Mouse (Mus musculus): ENCODE measurements around the gene BC049715.

DNA sequence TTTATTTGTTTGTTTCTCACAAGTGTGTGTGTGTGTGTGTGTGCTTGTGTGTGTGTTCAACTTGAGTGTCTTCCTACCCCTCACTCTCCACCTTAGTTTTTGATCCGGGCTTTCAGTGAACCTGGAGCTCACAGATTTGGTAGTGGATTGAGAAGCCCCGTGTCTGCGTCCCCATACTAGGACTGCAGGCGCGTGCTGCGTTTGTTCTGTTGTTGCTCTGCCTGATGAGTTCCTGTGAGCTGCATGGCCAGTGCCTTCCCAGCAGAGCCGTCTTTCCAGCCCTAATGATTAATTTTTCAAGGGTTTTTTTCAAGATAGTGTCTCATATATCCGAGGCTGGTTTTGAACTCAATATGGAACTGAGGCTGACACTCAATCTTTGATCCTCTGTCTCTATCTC, 31.0 kb downstream of the BC049715 start:
- TF ChIP-seq POLR2A (IDR thresholded peaks at IDR 0.05; ENCODE audit: borderline replicate concordance, control insufficient read depth, low read depth, low read length) (no peak), CTCF (IDR thresholded peaks at IDR 0.05; ENCODE audit: control insufficient read depth, insufficient read depth, low read length) (no peak)
